Mouse (Mus musculus): Measurements from ENCODE around the gene Zc3h12c. TPM values are rescaled to one million over a fixed set of nuclear protein-coding genes. Genes with fewer than 3 reads are reported as not detected.

Gene Zc3h12c
- 10 to 100 TPM; 10.6 to 14.2 (median 11.4) TPM for total RNA-seq (2022)

GRCm38 (mm10) chr9:52167863-52168685 is at the start of gene Zc3h12c:
TSS of gene Zc3h12c (minus strand) at chr9:52168572.
- peak in 1 of 2 experiments; percentile 36 for DNase-seq (ENCODE audit: low spot score in 2 of 2)

- no peak for DNase-seq (ENCODE audit: low spot score in 2 of 2)
Measured at GRCm38 (mm10) chr9:52217636-52218035, 49.3 kb upstream of the Zc3h12c start.

- no peak for DNase-seq (ENCODE audit: low spot score in 2 of 2)
Measured at GRCm38 (mm10) chr9:52215291-52215690, 46.9 kb upstream of the Zc3h12c start.

DNA sequence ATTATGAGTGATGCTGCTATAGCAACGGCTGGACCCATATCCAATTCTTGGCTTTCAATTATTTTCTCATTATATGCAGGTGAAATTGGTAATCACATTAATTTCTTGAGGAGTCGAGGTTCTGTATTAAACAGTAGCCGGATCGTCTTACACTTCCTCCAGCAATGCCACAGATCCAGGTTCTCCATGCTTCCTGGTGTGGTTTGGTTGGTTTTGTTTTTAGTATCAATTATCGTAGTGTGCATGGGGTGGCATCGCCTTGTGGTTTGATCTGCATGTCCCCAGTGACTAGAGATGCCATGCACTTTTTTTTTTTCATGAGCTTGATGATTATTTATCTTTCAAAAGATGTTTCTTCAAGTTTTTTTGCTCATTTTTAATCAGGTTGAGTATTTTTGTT is 44.0 kb upstream of the Zc3h12c start:
- no peak for DNase-seq (ENCODE audit: low spot score in 2 of 2)

- DNase-seq (ENCODE audit: low spot score in 2 of 2) = no peak
Measured at GRCm38 (mm10) chr9:52208510-52209030, 40.2 kb upstream of the Zc3h12c start.

GRCm38 (mm10) chr9:52203189-52203588 is 34.8 kb upstream of the Zc3h12c start:
- peak; percentile 30 to 48 for DNase-seq (ENCODE audit: low spot score in 2 of 2)

- no peak for DNase-seq (ENCODE audit: low spot score in 2 of 2)
Measured at GRCm38 (mm10) chr9:52200271-52200670, 31.9 kb upstream of the Zc3h12c start.

DNA sequence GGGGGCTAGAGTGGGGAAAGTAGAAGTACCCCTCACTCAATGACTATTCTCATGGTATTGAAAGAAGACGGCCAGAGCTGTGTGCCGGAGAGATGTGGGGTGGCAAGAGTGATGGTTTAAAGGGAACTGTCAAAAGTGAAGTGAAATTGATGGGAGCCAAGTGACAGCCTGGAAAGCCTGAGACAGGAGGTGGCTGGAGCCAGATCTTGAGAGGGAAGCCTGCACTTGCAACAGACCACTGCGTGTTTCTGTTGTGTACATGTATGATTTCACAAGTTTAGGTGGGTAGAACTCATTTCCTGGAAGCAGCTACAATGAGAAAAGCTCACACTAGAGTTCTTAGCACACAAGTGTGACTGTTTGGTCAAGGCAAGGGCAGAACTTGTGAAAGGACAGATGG is 27.5 kb upstream of the Zc3h12c start:
- DNase-seq (ENCODE audit: low spot score in 2 of 2) = no peak

DNA sequence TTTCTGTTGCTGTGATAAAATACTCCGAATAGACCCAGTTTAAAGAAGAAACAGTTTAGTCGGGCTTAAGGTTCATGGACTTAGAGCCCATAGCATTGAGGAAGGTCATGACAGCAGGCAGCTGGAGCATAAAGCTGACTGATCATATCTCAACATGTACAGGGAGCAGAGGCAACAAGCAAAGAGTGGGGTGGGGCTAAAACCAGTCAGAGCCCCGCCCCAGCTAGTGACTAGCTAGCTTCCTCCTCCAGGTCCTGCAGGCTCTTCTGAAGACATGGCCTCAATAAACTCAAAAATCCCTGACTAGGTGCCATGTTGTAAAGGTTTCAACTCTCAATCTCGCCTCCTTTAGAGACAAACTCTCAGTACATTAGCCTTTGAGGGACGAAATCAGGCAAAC is 25.5 kb upstream of the Zc3h12c start:
- no peak for DNase-seq (ENCODE audit: low spot score in 2 of 2)

DNA sequence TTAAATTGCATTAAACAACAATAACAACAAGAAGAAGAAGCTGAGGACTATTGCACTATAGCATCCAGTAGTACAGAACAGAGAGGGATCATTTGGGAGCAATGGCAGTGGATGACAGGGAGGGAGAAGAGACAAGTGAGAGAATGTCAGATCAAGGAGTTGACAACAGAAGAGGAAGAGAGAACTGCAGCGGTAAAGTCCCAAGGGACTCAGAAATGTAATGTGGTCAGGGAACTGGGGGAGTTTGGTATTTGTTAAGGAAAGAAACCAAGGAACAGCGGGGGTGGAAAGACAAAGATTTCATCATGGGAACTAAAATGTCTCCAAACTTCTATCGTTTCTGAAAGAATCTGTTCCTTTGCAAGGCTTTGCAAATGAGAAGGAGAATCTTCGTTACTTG is 22.5 kb upstream of the Zc3h12c start:
- no peak for DNase-seq (ENCODE audit: low spot score in 2 of 2)

DNA sequence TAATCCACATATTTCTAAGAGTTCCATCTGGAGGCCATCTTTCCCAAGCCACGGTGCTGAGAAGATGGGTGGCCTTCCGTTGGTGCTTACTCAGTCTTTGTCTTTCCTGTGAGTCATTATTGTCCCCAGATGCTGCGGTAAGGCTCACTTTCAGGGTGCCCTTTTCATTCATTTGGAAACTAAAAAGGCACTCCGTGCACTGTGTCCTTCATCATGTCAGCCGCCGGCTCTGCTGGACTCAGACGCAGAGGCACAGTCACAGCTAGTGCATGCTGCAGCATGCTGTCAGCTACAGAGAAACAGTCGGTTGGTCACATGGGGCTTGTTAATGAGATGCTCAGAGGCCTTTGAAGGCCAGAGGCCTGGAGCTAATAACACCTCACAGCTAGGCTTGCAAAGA is 19.7 kb upstream of the Zc3h12c start:
- no peak for DNase-seq (ENCODE audit: low spot score in 2 of 2)

GRCm38 (mm10) chr9:52186296-52186941 is 18.0 kb upstream of the Zc3h12c start:
- no peak for DNase-seq (ENCODE audit: low spot score in 2 of 2)

DNA sequence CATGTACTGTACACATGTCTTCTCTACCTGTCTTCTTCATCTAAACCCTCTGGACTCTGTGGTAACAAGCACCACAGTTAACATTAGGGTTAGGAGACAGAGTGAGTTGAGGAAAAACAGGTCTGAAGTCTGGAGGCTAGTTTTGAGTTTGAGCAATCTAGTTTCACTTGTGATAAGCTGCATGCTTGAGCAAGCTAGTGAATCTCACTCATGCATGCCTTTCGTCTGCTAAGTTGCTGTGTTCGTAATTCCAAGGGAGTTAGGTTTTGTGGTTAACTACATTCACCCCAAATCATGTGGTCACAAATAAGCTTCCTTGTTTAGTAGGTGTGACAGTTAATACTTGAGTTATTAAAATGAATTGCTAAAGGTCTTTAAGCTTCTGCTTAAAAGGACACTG is 13.0 kb upstream of the Zc3h12c start:
- no peak for DNase-seq (ENCODE audit: low spot score in 2 of 2)

- DNase-seq (ENCODE audit: low spot score in 2 of 2) = no peak
Measured at GRCm38 (mm10) chr9:52180851-52181250, 12.5 kb upstream of the Zc3h12c start.

DNA sequence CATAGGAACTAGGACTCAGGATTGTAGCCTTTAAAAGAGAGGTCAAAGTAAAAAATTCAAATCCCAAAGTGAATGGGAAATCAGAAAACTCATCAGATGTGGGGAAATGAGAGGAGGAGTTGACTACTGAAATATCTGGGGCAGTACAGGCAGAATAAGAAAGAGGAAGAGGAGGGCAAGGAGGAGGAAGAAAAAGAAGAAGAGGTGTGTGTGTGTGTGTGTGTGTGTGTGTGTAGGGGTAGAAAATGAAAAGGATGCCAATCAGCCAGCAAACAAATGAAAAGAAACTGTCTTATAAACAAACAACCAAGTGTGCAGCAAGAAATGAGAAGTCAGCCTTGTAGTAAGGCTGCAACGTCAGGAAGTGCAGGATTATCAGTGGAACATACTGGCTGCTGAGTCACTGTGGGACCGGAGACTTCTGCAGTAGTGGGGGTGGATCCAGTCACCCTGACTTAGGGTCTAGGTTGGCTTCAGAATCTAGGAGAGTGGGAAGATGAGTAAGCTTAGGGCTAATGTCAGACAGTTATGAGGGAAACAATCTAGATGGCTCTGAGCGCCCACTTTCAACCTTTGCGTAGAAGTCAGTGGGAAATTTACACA is 7.0 kb upstream of the Zc3h12c start:
- no peak for DNase-seq (ENCODE audit: low spot score in 2 of 2)

DNA sequence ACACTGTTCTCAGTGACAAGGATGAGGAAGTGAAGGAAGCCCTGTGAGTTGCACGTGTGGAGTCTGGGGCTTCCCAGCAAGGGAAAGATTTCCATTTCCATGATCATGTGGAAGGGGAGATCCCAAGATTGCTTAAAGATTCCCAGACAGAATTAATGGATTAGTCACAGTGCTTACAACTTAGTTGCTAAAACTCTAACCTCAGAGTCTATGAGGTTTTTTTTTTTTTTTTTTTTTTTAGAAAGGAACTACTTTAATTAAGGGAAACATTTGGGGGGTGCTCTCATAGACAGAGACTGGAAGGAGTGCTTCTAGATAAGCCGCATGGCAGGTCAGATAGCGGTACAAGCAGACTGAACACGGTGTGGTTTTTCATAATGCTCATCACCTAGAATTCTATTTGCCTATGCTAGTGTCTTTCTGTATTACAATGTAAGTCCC is 6.3 kb upstream of the Zc3h12c start:
- DNase-seq (ENCODE audit: low spot score in 2 of 2) = no peak

GRCm38 (mm10) chr9:52173937-52174336 is 5.6 kb upstream of the Zc3h12c start:
- DNase-seq (ENCODE audit: low spot score in 2 of 2) = no peak

GRCm38 (mm10) chr9:52172550-52172949 is 4.2 kb upstream of the Zc3h12c start:
- no peak for DNase-seq (ENCODE audit: low spot score in 2 of 2)

- no peak for DNase-seq (ENCODE audit: low spot score in 2 of 2)
Measured at GRCm38 (mm10) chr9:52170671-52171070, 2.3 kb upstream of the Zc3h12c start.

GRCm38 (mm10) chr9:52170131-52170530 is 1.8 kb upstream of the Zc3h12c start:
- no peak for DNase-seq (ENCODE audit: low spot score in 2 of 2)

DNA sequence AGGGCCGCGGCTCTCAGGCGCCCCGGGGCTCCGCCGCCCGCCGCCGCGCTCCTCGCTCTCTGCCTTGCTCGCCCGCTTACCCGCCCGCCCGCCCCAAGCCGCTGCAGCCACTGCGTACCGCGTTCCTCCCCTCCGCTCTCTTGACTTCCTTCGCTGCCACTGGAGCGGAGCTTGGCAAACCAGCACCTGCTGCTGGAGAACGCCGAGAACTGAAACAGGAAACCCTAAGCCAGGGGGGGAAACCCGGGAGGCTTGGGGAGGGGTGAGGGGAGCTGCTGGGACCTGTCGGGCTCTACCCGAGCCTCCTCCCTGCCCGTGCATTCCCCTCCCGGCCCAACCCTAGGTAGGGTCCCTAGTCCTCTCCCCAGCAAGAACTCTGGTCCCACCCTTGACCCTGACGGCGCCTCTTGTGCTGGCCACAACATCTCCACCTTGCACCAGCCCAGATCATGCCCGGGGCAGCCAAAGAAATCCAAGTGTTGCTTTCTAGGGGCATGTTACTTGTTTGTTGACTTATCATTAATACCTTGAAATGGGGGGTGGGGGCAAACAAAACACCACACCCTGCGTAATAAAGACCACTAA is 406 bp upstream of the Zc3h12c start:
- DNase-seq (ENCODE audit: low spot score in 2 of 2) = peak; percentile 52 to 67

GRCm38 (mm10) chr9:52167506-52167862 is 888 bp downstream of the Zc3h12c start:
- DNase-seq (ENCODE audit: low spot score in 2 of 2) = peak in 1 of 2 experiments; percentile 35

Data from layer of hippocampus, adult 8-10 months (tissue).